Mouse (Mus musculus): ENCODE data around the gene F10. TPM values are rescaled to one million over a fixed set of nuclear protein-coding genes. Genes with fewer than 3 reads are reported as not detected.

F10 gene
- polyA plus RNA-seq, 1 experiment from 2014 or later: 0.24 TPM

GRCm38 (mm10) chr8:13021830-13022229, 15.3 kb upstream of the F10 start:
- 96% methylated on average over 8 of the region's 8 CpGs for WGBS

GRCm38 (mm10) chr8:13025487-13026224, 11.5 kb upstream of the F10 start, which contains the start of gene F7:
F7 (plus strand) TSS chr8:13026034.
- H3K9me3 ChIP-seq (replicated peaks): no peaks in the 10 kb centered on the region
- H3K4me1 ChIP-seq: no peaks in the 10 kb centered on the region
- H3K27me3 ChIP-seq (replicated peaks): no peaks in the 10 kb centered on the region
- WGBS: 67% methylated on average over 10 of the region's 10 CpGs
- no peak for ATAC-seq (ENCODE audit: low FRiP score)
- no peak within 1 kb of the TSS for H3K27ac ChIP-seq (replicated peaks)
- no peak within 1 kb of the TSS for H3K4me2 ChIP-seq
- no peak within 1 kb of the TSS for H3K4me3 ChIP-seq (replicated peaks)
- no peak within 1 kb of the TSS for H3K9ac ChIP-seq (replicated peaks)
- H3K36me3 ChIP-seq: peaks cover 10% of the 10 kb centered on the region

More at GRCm38 (mm10) chr8:13021830-13022229, 15.3 kb upstream of the F10 start:
- no peak overlapping the region for H3K27ac ChIP-seq (replicated peaks)
- no peak for ATAC-seq (ENCODE audit: low FRiP score)
- H3K9ac ChIP-seq (replicated peaks): no peak overlapping the region
- no peaks in the 10 kb centered on the region for H3K4me1 ChIP-seq
- H3K4me2 ChIP-seq: no peak overlapping the region
- H3K9me3 ChIP-seq (replicated peaks): no peaks in the 10 kb centered on the region
- H3K27me3 ChIP-seq (replicated peaks): no peaks in the 10 kb centered on the region
- peaks cover 45% of the 10 kb centered on the region for H3K36me3 ChIP-seq
- H3K4me3 ChIP-seq (replicated peaks): no peak overlapping the region

GRCm38 (mm10) chr8:13027615-13028014, 9.5 kb upstream of the F10 start:
- Histone ChIP-seq H3K36me3 (no peaks in the 10 kb centered on the region), H3K9ac (replicated peaks) (no peak overlapping the region), H3K27ac (replicated peaks) (no peak overlapping the region), H3K9me3 (replicated peaks) (no peaks in the 10 kb centered on the region), H3K4me2 (no peak overlapping the region), H3K27me3 (replicated peaks) (no peaks in the 10 kb centered on the region), H3K4me1 (no peaks in the 10 kb centered on the region), H3K4me3 (replicated peaks) (no peak overlapping the region)
- 90% methylated on average over 5 of the region's 5 CpGs for whole genome bisulfite sequencing
- no peak for ATAC-seq (ENCODE audit: low FRiP score)

- no peaks in the 10 kb centered on the region for H3K4me1 ChIP-seq
- WGBS: 78% methylated on average over 5 of the region's 5 CpGs
- ATAC-seq (ENCODE audit: low FRiP score): no peak
- no peak overlapping the region for H3K4me2 ChIP-seq
- H3K27me3 ChIP-seq (replicated peaks): no peaks in the 10 kb centered on the region
- no peaks in the 10 kb centered on the region for H3K9me3 ChIP-seq (replicated peaks)
- no peak overlapping the region for H3K27ac ChIP-seq (replicated peaks)
- no peaks in the 10 kb centered on the region for H3K36me3 ChIP-seq
- no peak overlapping the region for H3K9ac ChIP-seq (replicated peaks)
- no peak overlapping the region for H3K4me3 ChIP-seq (replicated peaks)
Measured at GRCm38 (mm10) chr8:13028482-13028881, 8.6 kb upstream of the F10 start.

DNA sequence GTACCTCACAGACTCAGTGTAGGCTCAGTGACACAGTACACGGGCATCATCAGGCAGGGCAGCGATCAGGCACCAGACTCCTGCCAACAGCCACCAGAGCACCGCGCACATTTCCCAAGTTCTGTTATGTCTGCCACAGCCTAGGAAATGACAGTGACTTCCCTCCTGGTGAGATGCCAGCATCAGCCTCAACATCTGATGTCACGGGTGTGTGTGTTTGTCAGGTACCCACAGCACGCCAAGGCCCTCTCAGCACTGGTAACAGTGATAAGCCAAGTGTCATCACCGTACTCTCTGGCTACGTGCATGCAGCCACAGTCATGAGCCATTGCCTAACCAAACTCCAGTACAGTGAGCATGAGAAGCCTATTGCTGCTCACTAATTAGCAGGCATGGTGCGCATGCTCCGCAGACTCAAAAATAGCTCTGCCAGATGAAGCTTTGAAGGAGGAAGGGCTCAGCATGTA, 729 bp upstream of the F10 start:
- no peak for ATAC-seq (ENCODE audit: low FRiP score)
- no peaks in the 10 kb centered on the region for H3K36me3 ChIP-seq
- 94% methylated on average over 10 of the region's 10 CpGs for WGBS

DNA sequence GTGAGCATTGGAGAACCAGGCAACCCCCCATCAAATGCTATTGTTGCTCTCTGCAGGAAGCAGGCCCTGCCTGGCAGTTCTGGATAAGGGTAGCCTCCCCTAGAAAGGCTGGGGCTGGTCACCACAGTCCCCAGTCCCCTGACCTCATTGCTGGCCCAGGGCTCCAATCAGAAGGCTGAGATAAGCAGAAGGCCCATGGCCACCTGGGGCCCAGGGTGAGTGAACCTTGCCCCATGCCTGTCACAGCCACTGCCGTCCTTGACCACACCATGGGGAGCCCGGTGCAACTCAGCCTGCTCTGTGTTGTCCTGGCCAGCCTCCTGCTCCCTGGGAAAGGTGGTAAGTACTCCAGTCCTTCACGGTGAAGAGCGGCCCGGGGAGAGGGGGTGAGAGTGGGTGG, 461 bp downstream of the F10 start:
- Histone ChIP-seq H3K4me3 (replicated peaks) (no peak overlapping the region), H3K27ac (replicated peaks) (no peak overlapping the region), H3K4me2 (no peak overlapping the region), H3K9ac (replicated peaks) (no peak overlapping the region), H3K27me3 (replicated peaks) (no peaks in the 10 kb centered on the region), H3K9me3 (replicated peaks) (no peaks in the 10 kb centered on the region), H3K36me3 (no peaks in the 10 kb centered on the region), H3K4me1 (no peaks in the 10 kb centered on the region)
- 62% methylated on average over 5 of the region's 5 CpGs for WGBS
- no peak for ATAC-seq (ENCODE audit: low FRiP score)

More for the DNA sequence above, 729 bp upstream of the F10 start:
- no peaks in the 10 kb centered on the region for H3K9me3 ChIP-seq (replicated peaks)
- H3K27me3 ChIP-seq (replicated peaks): no peaks in the 10 kb centered on the region
- no peak overlapping the region for H3K4me3 ChIP-seq (replicated peaks)
- H3K4me2 ChIP-seq: no peak overlapping the region
- H3K9ac ChIP-seq (replicated peaks): no peak overlapping the region
- no peak overlapping the region for H3K27ac ChIP-seq (replicated peaks)
- H3K4me1 ChIP-seq: no peaks in the 10 kb centered on the region

- no peak overlapping the region for H3K4me3 ChIP-seq (replicated peaks)
- no peaks in the 10 kb centered on the region for H3K27me3 ChIP-seq (replicated peaks)
- H3K9ac ChIP-seq (replicated peaks): no peak overlapping the region
- WGBS: 86% methylated on average over 6 of the region's 6 CpGs
- no peak overlapping the region for H3K27ac ChIP-seq (replicated peaks)
- no peaks in the 10 kb centered on the region for H3K36me3 ChIP-seq
- H3K4me2 ChIP-seq: no peak overlapping the region
- no peaks in the 10 kb centered on the region for H3K4me1 ChIP-seq
- ATAC-seq (ENCODE audit: low FRiP score): no peak
- H3K9me3 ChIP-seq (replicated peaks): no peaks in the 10 kb centered on the region
Measured at GRCm38 (mm10) chr8:13039054-13039453, 1.9 kb downstream of the F10 start.

- H3K36me3 ChIP-seq: no peaks in the 10 kb centered on the region
- H3K9me3 ChIP-seq (replicated peaks): no peaks in the 10 kb centered on the region
- WGBS: 87% methylated on average over 4 of the region's 4 CpGs
- no peak overlapping the region for H3K27ac ChIP-seq (replicated peaks)
- H3K27me3 ChIP-seq (replicated peaks): no peaks in the 10 kb centered on the region
- no peaks in the 10 kb centered on the region for H3K4me1 ChIP-seq
- no peak overlapping the region for H3K9ac ChIP-seq (replicated peaks)
- no peak overlapping the region for H3K4me2 ChIP-seq
- ATAC-seq (ENCODE audit: low FRiP score): no peak
- H3K4me3 ChIP-seq (replicated peaks): no peak overlapping the region
Measured at GRCm38 (mm10) chr8:13041459-13041858, 4.4 kb downstream of the F10 start.

DNA sequence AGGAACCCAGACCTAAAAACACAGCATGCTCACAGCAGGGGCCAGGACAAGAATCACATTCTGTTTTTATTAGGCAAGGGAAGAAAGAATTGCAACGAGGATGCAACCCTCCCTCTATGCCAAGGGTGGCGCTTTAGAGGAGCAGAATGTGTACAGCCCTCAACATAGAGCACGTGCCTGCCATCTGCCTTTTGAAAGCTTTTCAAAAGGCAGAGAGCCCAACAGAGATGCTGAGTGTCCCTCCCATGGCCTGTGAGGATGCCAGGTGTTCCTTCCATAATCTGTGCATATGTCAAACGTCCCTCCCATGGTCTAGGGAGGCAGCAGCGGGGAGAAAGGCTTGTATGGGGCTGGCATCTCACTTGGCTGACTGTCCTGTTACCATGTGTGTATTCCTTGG, 10.5 kb downstream of the F10 start:
- WGBS: 55% methylated on average over 5 of the region's 5 CpGs
- H3K36me3 ChIP-seq: no peaks in the 10 kb centered on the region

GRCm38 (mm10) chr8:13050550-13050949, 13.4 kb downstream of the F10 start:
- no peak overlapping the region for H3K9ac ChIP-seq (replicated peaks)
- 83% methylated on average over 10 of the region's 10 CpGs for WGBS
- no peaks in the 10 kb centered on the region for H3K36me3 ChIP-seq
- H3K9me3 ChIP-seq (replicated peaks): no peaks in the 10 kb centered on the region; the same call in 1 of the 2 replicates
- no peak overlapping the region for H3K27ac ChIP-seq (replicated peaks)
- H3K4me1 ChIP-seq: no peaks in the 10 kb centered on the region
- no peak overlapping the region for H3K4me3 ChIP-seq (replicated peaks)
- H3K27me3 ChIP-seq (replicated peaks): no peaks in the 10 kb centered on the region
- no peak overlapping the region for H3K4me2 ChIP-seq
- ATAC-seq (ENCODE audit: low FRiP score): no peak

More for the DNA sequence above, 10.5 kb downstream of the F10 start:
- Histone ChIP-seq H3K9ac (replicated peaks) (no peak overlapping the region), H3K4me1 (no peaks in the 10 kb centered on the region), H3K9me3 (replicated peaks) (no peaks in the 10 kb centered on the region; the same call in 1 of the 2 replicates), H3K27ac (replicated peaks) (no peak overlapping the region), H3K27me3 (replicated peaks) (no peaks in the 10 kb centered on the region), H3K4me2 (no peak overlapping the region), H3K4me3 (replicated peaks) (no peak overlapping the region)
- no peak for ATAC-seq (ENCODE audit: low FRiP score)

GRCm38 (mm10) chr8:13057351-13057750, 20.2 kb downstream of the F10 start:
- Histone ChIP-seq H3K4me3 (replicated peaks) (no peak overlapping the region), H3K36me3 (no peaks in the 10 kb centered on the region), H3K27ac (replicated peaks) (no peak overlapping the region), H3K9ac (replicated peaks) (no peak overlapping the region), H3K4me1 (no peaks in the 10 kb centered on the region), H3K9me3 (replicated peaks) (no peaks in the 10 kb centered on the region), H3K4me2 (no peak overlapping the region), H3K27me3 (replicated peaks) (no peaks in the 10 kb centered on the region)
- no peak for ATAC-seq (ENCODE audit: low FRiP score)
- WGBS: 88% methylated on average over 4 of the region's 4 CpGs

- WGBS: 86% methylated on average over 17 of the region's 17 CpGs
- no peak within 1 kb of the TSS for H3K27ac ChIP-seq (replicated peaks)
- H3K9ac ChIP-seq (replicated peaks): no peak within 1 kb of the TSS
- no peaks in the 10 kb centered on the region for H3K36me3 ChIP-seq
- no peak within 1 kb of the TSS for H3K4me3 ChIP-seq (replicated peaks)
- ATAC-seq (ENCODE audit: low FRiP score): no peak
- no peaks in the 10 kb centered on the region for H3K4me1 ChIP-seq
- no peaks in the 10 kb centered on the region for H3K9me3 ChIP-seq (replicated peaks)
- no peaks in the 10 kb centered on the region for H3K27me3 ChIP-seq (replicated peaks)
- no peak within 1 kb of the TSS for H3K4me2 ChIP-seq
Measured at GRCm38 (mm10) chr8:13060441-13061150, 23.5 kb downstream of the F10 start, which contains the start of gene Proz. Proz (plus strand) TSS chr8:13060914.
